8 mouse cellular contexts compared by ENCODE assay signal in the genomic region with DNA sequence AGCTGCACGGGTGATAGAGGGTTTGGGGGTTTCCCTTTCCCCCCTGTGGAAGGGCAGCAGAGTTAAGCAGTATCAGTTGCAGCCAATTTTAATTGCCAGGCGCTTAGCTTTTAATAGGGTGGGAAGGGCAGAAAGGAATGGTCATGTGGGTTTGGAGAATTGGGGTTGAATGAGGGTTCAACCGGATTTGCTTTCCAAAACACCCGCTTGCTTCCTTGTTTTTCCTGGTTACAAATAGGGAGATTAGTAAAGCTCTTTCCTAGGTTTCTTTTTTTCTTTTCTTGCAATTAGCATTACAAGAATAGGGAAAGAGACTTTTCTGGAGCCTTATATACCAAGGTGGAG. TPM values are rescaled to one million over a fixed set of nuclear protein-coding genes. Genes with fewer than 3 reads are reported as not detected.
A peak's percentile ranks its signal among the peaks of the same experiment; 100 is the strongest.
DNase-seq lines count a peak whose midpoint lies in the region; ATAC-seq and TF ChIP-seq lines count a peak whose summit lies in the region.

No protein-coding gene starts in this region.

- DNase-seq in heart, adult 18-20 months: no peak
- no peak for DNase-seq in MEL (ENCODE audit: low read depth, low spot score)
- no peak for DNase-seq in hindbrain, embryonic 10.5 days (ENCODE audit: low spot score)
- no peak for DNase-seq in left cerebral cortex, postnatal 14 days (ENCODE audit: low spot score in 2 of 2)
- DNase-seq in right cerebral cortex, postnatal 4 days: no peak
- no peak for DNase-seq in spleen, postnatal 36 days (ENCODE audit: low spot score in 2 of 2)

- peak overlapping the region; percentile 97 for H3K27ac ChIP-seq in heart, embryonic 11.5 days (ENCODE audit: low read depth, low read length)
- H3K27ac ChIP-seq in MEL (ENCODE audit: control insufficient read depth, low read depth, low read length) (peak overlapping the region; percentile 71), macrophage (peak overlapping the region; percentile 39)
- H3K27ac ChIP-seq in hindbrain, embryonic 10.5 days: peak overlapping the region; percentile 100

- peaks cover 57% of the 10 kb centered on the region for H3K79me2 ChIP-seq in MEL (ENCODE audit: control insufficient read depth, insufficient read depth, low read length, poor library complexity)
- peaks cover 90% of the 10 kb centered on the region for H3K79me2 ChIP-seq in macrophage (ENCODE audit: inconsistent target)

- no peaks in the 10 kb centered on the region for H3K36me3 ChIP-seq in heart, embryonic 11.5 days (ENCODE audit: control insufficient read depth, insufficient read depth, low read length)
- H3K36me3 ChIP-seq in MEL (ENCODE audit: control insufficient read depth in 1 of 2, insufficient read depth in 2 of 2, low read length in 2 of 2) (peaks cover 0 to 20% of the 10 kb centered on the region in 2 experiments; a peak in 3 of 4 replicates), macrophage (ENCODE audit: inconsistent target) (peaks cover 11% of the 10 kb centered on the region; the same call in 1 of the 2 replicates)
- peaks cover 24% of the 10 kb centered on the region for H3K36me3 ChIP-seq in hindbrain, embryonic 10.5 days

- no peak for TF ChIP-seq RAD21 in MEL (IDR thresholded peaks at IDR 0.05; ENCODE audit: low read depth, low read length)

- H3K27me3 ChIP-seq in heart, embryonic 11.5 days (ENCODE audit: control insufficient read depth, insufficient read depth, low read length): no peaks in the 10 kb centered on the region
- H3K27me3 ChIP-seq in MEL (ENCODE audit: control insufficient read depth in 1 of 2, insufficient read depth in 2 of 2, low read length in 2 of 2): no peaks in the 10 kb centered on the region
- H3K27me3 ChIP-seq in hindbrain, embryonic 10.5 days (ENCODE audit: insufficient read depth, poor library complexity, severe bottlenecking): no peaks in the 10 kb centered on the region

- TF ChIP-seq EP300 in MEL (IDR thresholded peaks at IDR 0.05; ENCODE audit: low read depth in 1 of 2, low read length in 2 of 2): no peak

- peak overlapping the region; percentile 85 for H3K9ac ChIP-seq in heart, embryonic 11.5 days (ENCODE audit: low read depth, low read length)
- peak overlapping the region; percentile 88 for H3K9ac ChIP-seq in MEL (ENCODE audit: control insufficient read depth, low read depth, low read length, poor library complexity, severe bottlenecking)

- peak overlapping the region; percentile 97 for H3K4me2 ChIP-seq in heart, embryonic 11.5 days

- no peak for TF ChIP-seq POLR2A in MEL (IDR thresholded peaks at IDR 0.05; ENCODE audit: control insufficient read depth in 1 of 2, insufficient read depth in 1 of 2, low read depth in 1 of 2, low read length in 2 of 2, poor library complexity in 1 of 2)

- intact Hi-C loops in left cerebral cortex, postnatal 14 days (cut with DNase I): no loop called here

- H3K4me3 ChIP-seq in heart, embryonic 11.5 days (ENCODE audit: low read depth, low read length): peak overlapping the region; percentile 68
- peak overlapping the region; percentile 90 to 93 for H3K4me3 ChIP-seq in MEL (ENCODE audit: control insufficient read depth in 1 of 2, insufficient read depth in 1 of 2, low read depth in 2 of 2, low read length in 2 of 2)
- H3K4me3 ChIP-seq in hindbrain, embryonic 10.5 days: peak overlapping the region; percentile 92
- peak overlapping the region; percentile 66 for H3K4me3 ChIP-seq in macrophage (ENCODE audit: inconsistent target)

- H3K4me1 ChIP-seq in heart, embryonic 11.5 days (ENCODE audit: control insufficient read depth, insufficient read depth, low read length): peaks cover 19% of the 10 kb centered on the region
- peaks cover 4 to 11% of the 10 kb centered on the region in 2 experiments; a peak in 3 of 4 replicates for H3K4me1 ChIP-seq in MEL (ENCODE audit: control insufficient read depth in 1 of 2, insufficient read depth in 2 of 2, low read length in 2 of 2)
- H3K4me1 ChIP-seq in hindbrain, embryonic 10.5 days (replicated peaks): peaks cover 46% of the 10 kb centered on the region

- TF ChIP-seq CTCF in MEL (IDR thresholded peaks at IDR 0.05 in 2 of 3, conservative IDR thresholded peaks at IDR 0.05 in 1 of 3; ENCODE audit: control insufficient read depth in 1 of 3, insufficient read depth in 1 of 3, low read depth in 2 of 3, low read length in 3 of 3, poor library complexity in 1 of 3, severe bottlenecking in 1 of 3): no peak

- no peak for ATAC-seq in heart, embryonic 11.5 days (replicated peaks; ENCODE audit: insufficient number of reproducible peaks, low FRiP score, low TSS enrichment)

- WGBS in heart, embryonic 11.5 days (ENCODE audit: insufficient replicate concordance): 2% methylated on average over 4 of the region's 4 CpGs
- 0% methylated on average over 4 of the region's 4 CpGs for WGBS in hindbrain, embryonic 10.5 days
- WGBS in macrophage (ENCODE audit: missing documents): 0% methylated on average over 3 of the region's 4 CpGs

- no peaks in the 10 kb centered on the region for H3K9me3 ChIP-seq in heart, embryonic 11.5 days (replicated peaks; ENCODE audit: control insufficient read depth, low read length)
- H3K9me3 ChIP-seq in MEL (replicated peaks; ENCODE audit: insufficient read depth, low read length): no peaks in the 10 kb centered on the region
- H3K9me3 ChIP-seq in hindbrain, embryonic 10.5 days: no peaks in the 10 kb centered on the region

RNA-seq across cellular contexts. Expression of a gene that starts 1.2 kb away (rescaled TPM):
- 40.4 and 45.4 TPM in 2 replicates for polyA plus RNA-seq in heart, embryonic 11.5 days (2014; fragmentation: Nextera tagmentation; extraction: Ambion mirVana)
- 10 to 100 TPM; 21.8 to 23.5 TPM for total RNA-seq in heart, adult 18-20 months (2021)
- 24.9 and 28.7 TPM in 2 replicates for total RNA-seq in MEL (2012; rRNA removed)
- polyA plus RNA-seq in MEL (2012; ENCODE audit: insufficient read depth in 1 of 2, insufficient read length in 2 of 2, low read depth in 1 of 2, low replicate concordance in 2 of 2, missing spikeins in 1 of 2) (10 to 100 TPM in 1 of 2 experiments, not detected in 1; 44.9 TPM), macrophage (2018) (21.4 to 35.4 TPM (median 21.9 TPM) in 3 replicates)
- polyA plus RNA-seq in hindbrain, embryonic 10.5 days (2016; fragmentation: Nextera tagmentation; extraction: Ambion mirVana): 46.2 and 48.4 TPM in 2 replicates
- 100 to 1,000 TPM in 9 of 26 experiments, 10 to 100 TPM in 17; 24.7 to 208 (median 90.4) TPM for total RNA-seq in macrophage (2018; cell fraction: chromatin; rRNA removed)
- total RNA-seq in macrophage (2018; cell fraction: cytosol; rRNA removed): 10 to 100 TPM; 18.9 to 48.1 (median 36.8) TPM
- total RNA-seq in macrophage (2018; cell fraction: nucleus; rRNA removed): 100 to 1,000 TPM in 2 of 26 experiments, 10 to 100 TPM in 24; 20.5 to 161 (median 53.8) TPM
- 10 to 100 TPM; 35.9 to 38.1 TPM for total RNA-seq in left cerebral cortex, postnatal 14 days (2021)

RNA-seq across cellular contexts. Expression of a gene that starts 15.3 kb away (rescaled TPM):
- polyA plus RNA-seq in heart, embryonic 11.5 days (2014; fragmentation: Nextera tagmentation; extraction: Ambion mirVana): 24.8 and 30.9 TPM in 2 replicates
- 10 to 100 TPM; 26.4 to 28.8 TPM for total RNA-seq in heart, adult 18-20 months (2021)
- 17.9 and 20.0 TPM in 2 replicates for total RNA-seq in MEL (2012; rRNA removed)
- polyA plus RNA-seq in MEL (2012; ENCODE audit: insufficient read depth in 1 of 2, insufficient read length in 2 of 2, low read depth in 1 of 2, low replicate concordance in 2 of 2, missing spikeins in 1 of 2): 10 to 100 TPM in 1 of 2 experiments, not detected in 1; 26.3 TPM
- polyA plus RNA-seq in hindbrain, embryonic 10.5 days (2016; fragmentation: Nextera tagmentation; extraction: Ambion mirVana): 39.6 and 46.0 TPM in 2 replicates
- total RNA-seq in macrophage (2018; cell fraction: chromatin; rRNA removed): 10 to 100 TPM in 21 of 26 experiments, 1 to 10 TPM in 5; 5.9 to 45.0 (median 24.5) TPM
- total RNA-seq in macrophage (2018; cell fraction: cytosol; rRNA removed): 10 to 100 TPM; 15.4 to 29.7 (median 23.1) TPM
- total RNA-seq in macrophage (2018; cell fraction: nucleus; rRNA removed): 10 to 100 TPM in 25 of 26 experiments, 1 to 10 TPM in 1; 9.3 to 38.6 (median 21.3) TPM
- 17.3 to 23.1 TPM (median 22.3 TPM) in 3 replicates for polyA plus RNA-seq in macrophage (2018)
- total RNA-seq in left cerebral cortex, postnatal 14 days (2021): 10 to 100 TPM; 41.0 to 44.4 TPM

RNA-seq across cellular contexts. Expression of a gene that starts 15.3 kb away (rescaled TPM):
- 49.5 and 51.3 TPM in 2 replicates for polyA plus RNA-seq in heart, embryonic 11.5 days (2014; fragmentation: Nextera tagmentation; extraction: Ambion mirVana)
- total RNA-seq in heart, adult 18-20 months (2021): 10 to 100 TPM; 84.8 to 94.3 TPM
- 33.8 and 36.2 TPM in 2 replicates for total RNA-seq in MEL (2012; rRNA removed)
- polyA plus RNA-seq in MEL (2012; ENCODE audit: insufficient read depth in 1 of 2, insufficient read length in 2 of 2, low read depth in 1 of 2, low replicate concordance in 2 of 2, missing spikeins in 1 of 2) (100 to 1,000 TPM in 1 of 2 experiments, not detected in 1; 329 TPM), macrophage (2018) (47.7 to 119 TPM (median 64.5 TPM) in 3 replicates)
- polyA plus RNA-seq in hindbrain, embryonic 10.5 days (2016; fragmentation: Nextera tagmentation; extraction: Ambion mirVana): 130 and 147 TPM in 2 replicates
- total RNA-seq in macrophage (2018; cell fraction: chromatin; rRNA removed): 10 to 100 TPM in 18 of 26 experiments, 1 to 10 TPM in 8; 3.8 to 25.5 (median 14.3) TPM
- total RNA-seq in macrophage (2018; cell fraction: cytosol; rRNA removed): 10 to 100 TPM; 35.1 to 93.2 (median 45.5) TPM
- 10 to 100 TPM in 25 of 26 experiments, 1 to 10 TPM in 1; 8.1 to 25.0 (median 14.7) TPM for total RNA-seq in macrophage (2018; cell fraction: nucleus; rRNA removed)
- total RNA-seq in left cerebral cortex, postnatal 14 days (2021): 100 to 1,000 TPM in 1 of 2 experiments, 10 to 100 TPM in 1; 99.0 to 109 TPM

RNA-seq across cellular contexts. Expression of a gene that starts 30.4 kb away (rescaled TPM):
- polyA plus RNA-seq in heart, embryonic 11.5 days (2014; fragmentation: Nextera tagmentation; extraction: Ambion mirVana): 0.49 and 0.51 TPM in 2 replicates
- not detected for total RNA-seq in heart, adult 18-20 months (2021)
- 0.08 and 0.10 TPM in 2 replicates for total RNA-seq in MEL (2012; rRNA removed)
- polyA plus RNA-seq in MEL (2012; ENCODE audit: insufficient read depth in 1 of 2, insufficient read length in 2 of 2, low read depth in 1 of 2, low replicate concordance in 2 of 2, missing spikeins in 1 of 2) (not detected), macrophage (2018) (0.11 TPM in 1 of 3 replicates, not detected in the others)
- polyA plus RNA-seq in hindbrain, embryonic 10.5 days (2016; fragmentation: Nextera tagmentation; extraction: Ambion mirVana): 2.1 and 2.5 TPM in 2 replicates
- total RNA-seq in macrophage (2018; cell fraction: chromatin; rRNA removed): under 1 TPM in 2 of 26 experiments, not detected in 24; 0.57 to 0.70 TPM
- total RNA-seq in macrophage (2018; cell fraction: cytosol; rRNA removed): under 1 TPM in 18 of 26 experiments, not detected in 8; 0.05 to 0.37 (median 0.14) TPM
- under 1 TPM in 2 of 26 experiments, not detected in 24; 0.30 to 0.43 TPM for total RNA-seq in macrophage (2018; cell fraction: nucleus; rRNA removed)
- 1 to 10 TPM; 4.7 to 7.2 TPM for total RNA-seq in left cerebral cortex, postnatal 14 days (2021)

RNA-seq across cellular contexts. Expression of a gene that starts 35.4 kb away (rescaled TPM):
- 90.3 and 92.9 TPM in 2 replicates for polyA plus RNA-seq in heart, embryonic 11.5 days (2014; fragmentation: Nextera tagmentation; extraction: Ambion mirVana)
- total RNA-seq in heart, adult 18-20 months (2021): 10 to 100 TPM; 90.4 to 91.6 TPM
- 100 and 101 TPM in 2 replicates for total RNA-seq in MEL (2012; rRNA removed)
- polyA plus RNA-seq in MEL (2012; ENCODE audit: insufficient read depth in 1 of 2, insufficient read length in 2 of 2, low read depth in 1 of 2, low replicate concordance in 2 of 2, missing spikeins in 1 of 2): 100 to 1,000 TPM in 1 of 2 experiments, 10 to 100 TPM in 1; 71.0 to 408 TPM
- polyA plus RNA-seq in hindbrain, embryonic 10.5 days (2016; fragmentation: Nextera tagmentation; extraction: Ambion mirVana): 105 and 111 TPM in 2 replicates
- 10 to 100 TPM in 20 of 26 experiments, 1 to 10 TPM in 6; 7.5 to 39.2 (median 18.0) TPM for total RNA-seq in macrophage (2018; cell fraction: chromatin; rRNA removed)
- 100 to 1,000 TPM in 23 of 26 experiments, 10 to 100 TPM in 3; 95.8 to 148 (median 116) TPM for total RNA-seq in macrophage (2018; cell fraction: cytosol; rRNA removed)
- 10 to 100 TPM; 16.2 to 52.3 (median 29.4) TPM for total RNA-seq in macrophage (2018; cell fraction: nucleus; rRNA removed)
- 67.0 to 116 TPM (median 112 TPM) in 3 replicates for polyA plus RNA-seq in macrophage (2018)
- total RNA-seq in left cerebral cortex, postnatal 14 days (2021): 100 to 1,000 TPM; 106 to 113 TPM

Comparison
In these comparisons a context has a peak if more than half of its experiments do, and no peak if none do; other contexts are left out.
1. H3K27ac ChIP-seq: peak in every context shown above with its lines; median percentile 100 in hindbrain, embryonic 10.5 days; 97 in heart, embryonic 11.5 days; 71 in MEL; 39 in macrophage.